Mouse (Mus musculus): Measurements from ENCODE around the gene Fbxw8.

GRCm38 (mm10) chr5:118172078-118172723 is 16.9 kb upstream of the Fbxw8 start:
- TF ChIP-seq EP300 (IDR thresholded peaks at IDR 0.05; ENCODE audit: low read depth) = no peak
- no peak for TF ChIP-seq CTCF (IDR thresholded peaks at IDR 0.05; ENCODE audit: low read depth)

All from liver, embryonic 14.5 days (tissue).